Mouse (Mus musculus) intestine, embryonic 14.5 days (tissue): ENCODE data around the gene Trim42. TPM values are rescaled to one million over a fixed set of nuclear protein-coding genes. Genes with fewer than 3 reads are reported as not detected.

Source experiments
- ATAC-seq: fragments of 200-750 bp; cut with Nextera tagmentation; replicated peaks from 2 replicates; pipeline ENCODE4 v1.8.0; 2017; ENCODE audit warnings: low read depth, moderate number of reproducible peaks, moderate TSS enrichment, moderate library complexity; ENCODE audit not compliant: low FRiP score, low TSS enrichment
- DNase-seq: peaks from one replicate; pipeline ENCODE4 v3.0.0-alpha.2; 2018; ENCODE audit warnings: low spot score
- H3K27ac ChIP-seq: fragments of 300-500 bp; sonication (generic); 2 replicates; pipeline ENCODE4 v1.5.1; 2014; ENCODE audit warnings: low read depth, mild to moderate bottlenecking, control low read depth
- H3K27me3 ChIP-seq: fragments of 300-500 bp; sonication (generic); replicated peaks from 2 replicates; pipeline ENCODE4 v1.6.1; 2014; ENCODE audit warnings: low read length, control low read depth; ENCODE audit not compliant: control insufficient read depth, insufficient read depth
- H3K36me3 ChIP-seq: fragments of 300-500 bp; sonication (generic); 2 replicates; pipeline ENCODE4 v1.6.1; 2014; ENCODE audit warnings: low read length, control low read depth; ENCODE audit not compliant: control insufficient read depth, insufficient read depth
- H3K4me1 ChIP-seq: fragments of 300-500 bp; sonication (generic); replicated peaks from 2 replicates; pipeline ENCODE4 v1.6.1; 2014; ENCODE audit warnings: low read length, control low read depth, mixed read lengths; ENCODE audit not compliant: control insufficient read depth, insufficient read depth
- H3K4me2 ChIP-seq: fragments of 300-500 bp; sonication (generic); 2 replicates; pipeline ENCODE4 v1.6.1; 2014; ENCODE audit warnings: low read length
- H3K4me3 ChIP-seq: fragments of 300-500 bp; sonication (generic); 2 replicates; pipeline ENCODE4 v1.5.1; 2014; ENCODE audit warnings: low read depth, low read length, control low read depth, mixed read lengths
- H3K9ac ChIP-seq: fragments of 300-500 bp; sonication (generic); 2 replicates; pipeline ENCODE4 v1.6.1; 2014; ENCODE audit warnings: mild to moderate bottlenecking, low read length
- H3K9me3 ChIP-seq: fragments of 300-500 bp; sonication (generic); 2 replicates; pipeline ENCODE4 v1.6.1; 2016; ENCODE audit warnings: low read length, control low read depth; ENCODE audit not compliant: control insufficient read depth
- WGBS: fragments of 180-500 bp; shearing (Covaris S2); extraction: QIAGEN DNeasy Blood & Tissue Kit; methylation state at CpG from one replicate; pipeline ENCODE4 v1.1.7; 2014; 5-methylcytosine and 5-hydroxymethylcytosine counted together
- polyA plus RNA-seq: library from polyadenylated mRNA; unstranded; fragments of >200 nt; fragmentation: Nextera tagmentation; extraction: Ambion mirVana; gene quantifications from 2 replicates; pipeline ENCODE4 v1.2.1, GENCODE M21; 2014

Trim42 gene
- polyA plus RNA-seq, 1 experiment from 2014 or later: not detected

DNA sequence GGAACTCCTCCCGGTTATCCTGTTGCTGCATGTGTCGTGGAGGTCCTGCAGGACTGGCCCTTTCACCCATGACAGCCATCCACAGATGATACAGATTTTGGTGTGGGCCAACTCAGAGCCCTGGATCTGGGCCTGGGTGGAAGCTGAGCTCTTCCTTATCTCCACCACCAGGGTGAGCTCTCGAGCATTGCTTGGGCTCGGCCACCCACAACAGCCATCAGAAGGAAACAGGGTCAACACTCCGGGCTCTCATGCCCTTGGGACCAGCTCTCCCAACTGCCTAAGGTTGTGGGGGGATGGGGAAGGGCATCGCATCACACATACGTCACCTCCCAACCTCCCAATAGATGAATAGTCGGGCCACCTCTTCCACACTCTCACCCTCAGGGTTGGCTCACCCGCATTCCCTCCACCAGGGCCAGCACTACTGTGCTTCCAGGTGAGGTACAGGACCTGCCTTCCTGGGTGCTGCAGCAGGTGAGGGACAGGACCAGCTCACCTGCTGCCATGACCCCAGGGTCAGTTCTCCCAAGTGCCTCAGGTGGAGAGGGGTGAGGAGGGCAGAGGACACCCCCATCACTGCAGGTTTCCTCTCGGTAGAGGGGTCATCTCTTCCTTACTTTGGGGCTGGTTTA lies 54.2 kb downstream of the Trim42 start:
- 70% methylated on average over 10 of the region's 10 CpGs for WGBS
- Histone ChIP-seq H3K27ac (no peak overlapping the region), H3K27me3 (no peaks in the 10 kb centered on the region), H3K9me3 (no peaks in the 10 kb centered on the region), H3K4me3 (no peak overlapping the region), H3K36me3 (no peaks in the 10 kb centered on the region), H3K9ac (no peak overlapping the region), H3K4me1 (no peaks in the 10 kb centered on the region), H3K4me2 (no peak overlapping the region)
- DNase-seq: peak; percentile 47
- no peak for ATAC-seq

DNA sequence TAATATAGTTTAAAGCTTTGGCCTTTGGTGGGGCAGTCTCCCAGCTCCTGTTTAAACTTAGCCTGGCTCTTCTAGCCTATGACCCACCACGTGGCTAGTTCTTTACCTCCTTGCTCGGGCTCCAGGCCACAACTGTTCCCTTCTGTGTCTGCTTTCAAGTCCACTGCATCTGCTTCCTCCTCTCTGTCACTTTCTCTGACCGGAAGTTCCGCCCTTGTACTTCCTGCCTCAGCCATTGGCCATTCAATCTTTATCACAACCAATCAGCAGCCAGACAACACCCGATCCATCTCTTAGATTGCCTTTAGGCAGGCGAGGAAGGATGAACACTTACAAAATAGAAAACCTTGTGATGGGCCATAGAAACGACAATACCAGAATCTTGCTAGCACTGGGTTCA lies 58.1 kb downstream of the Trim42 start:
- H3K4me1 ChIP-seq: no peaks in the 10 kb centered on the region
- WGBS: 85% methylated on average over 7 of the region's 7 CpGs
- H3K4me2 ChIP-seq: no peak overlapping the region
- no peak overlapping the region for H3K4me3 ChIP-seq
- no peaks in the 10 kb centered on the region for H3K27me3 ChIP-seq
- DNase-seq (no peak), ATAC-seq (no peak)
- no peak overlapping the region for H3K27ac ChIP-seq
- no peaks in the 10 kb centered on the region for H3K9me3 ChIP-seq
- H3K36me3 ChIP-seq: no peaks in the 10 kb centered on the region
- no peak overlapping the region for H3K9ac ChIP-seq

- H3K4me2 ChIP-seq: no peak overlapping the region
- no peaks in the 10 kb centered on the region for H3K9me3 ChIP-seq
- WGBS: 72% methylated on average over 7 of the region's 7 CpGs
- no peaks in the 10 kb centered on the region for H3K27me3 ChIP-seq
- no peak overlapping the region for H3K4me3 ChIP-seq
- ATAC-seq: no peak
- H3K4me1 ChIP-seq: no peaks in the 10 kb centered on the region
- no peaks in the 10 kb centered on the region for H3K36me3 ChIP-seq
- H3K9ac ChIP-seq: no peak overlapping the region
- no peak for DNase-seq
- H3K27ac ChIP-seq: no peak overlapping the region
Measured at GRCm38 (mm10) chr9:97309509-97310053, 60.2 kb downstream of the Trim42 start.

GRCm38 (mm10) chr9:97307705-97308485 lies 61.9 kb downstream of the Trim42 start:
- WGBS: 40% methylated on average over 6 of the region's 6 CpGs
- Histone ChIP-seq H3K4me2 (no peak overlapping the region), H3K36me3 (no peaks in the 10 kb centered on the region), H3K9ac (no peak overlapping the region), H3K27ac (no peak overlapping the region), H3K4me1 (no peaks in the 10 kb centered on the region), H3K27me3 (no peaks in the 10 kb centered on the region), H3K4me3 (no peak overlapping the region), H3K9me3 (no peaks in the 10 kb centered on the region)
- DNase-seq (no peak), ATAC-seq (no peak; the same call in 1 of the 2 replicates)
